Mouse (Mus musculus) testis, adult 2 months (tissue): ENCODE measurements at regions not wholly inside any gene's neighbourhood (a gene's known extent, or its start where the extent isn't known, plus 50 kb on each side); places are given as distances from the start of the nearest gene placed in this dataset.

Source experiments
- H3K27ac ChIP-seq: fragments of 200-500 bp; 2 replicates; pipeline ENCODE4 v1.5.1; 2012; ENCODE audit warnings: low read depth, low read length; ENCODE audit not compliant: control insufficient read depth, insufficient read depth
- H3K27me3 ChIP-seq: fragments of 200-500 bp; 2 replicates; pipeline ENCODE4 v1.6.1; 2012; ENCODE audit warnings: mild to moderate bottlenecking, low read length, moderate library complexity; ENCODE audit not compliant: control insufficient read depth, insufficient read depth
- H3K36me3 ChIP-seq: fragments of 200-500 bp; 2 replicates; pipeline ENCODE4 v1.6.1; 2012; ENCODE audit warnings: mild to moderate bottlenecking, low read length; ENCODE audit not compliant: control insufficient read depth, insufficient read depth
- H3K4me1 ChIP-seq: fragments of 200-500 bp; 2 replicates; pipeline ENCODE4 v1.6.1; 2012; ENCODE audit warnings: low read length; ENCODE audit not compliant: control insufficient read depth, insufficient read depth
- H3K4me3 ChIP-seq: fragments of 200-500 bp; 2 replicates; pipeline ENCODE4 v1.5.1; 2012; ENCODE audit warnings: low read depth, mild to moderate bottlenecking, low read length, moderate library complexity, mixed read lengths; ENCODE audit not compliant: control insufficient read depth
- CTCF ChIP-seq: fragments of 200-500 bp; IDR thresholded peaks from 2 replicates; pipeline ENCODE4 v1.5.1; 2012; ENCODE audit warnings: low read depth, mild to moderate bottlenecking, inconsistent platforms, low read length, moderate library complexity; ENCODE audit not compliant: control insufficient read depth, insufficient read depth, insufficient replicate concordance
- POLR2A ChIP-seq: fragments of 200-500 bp; IDR thresholded peaks from 2 replicates; pipeline ENCODE4 v1.6.1; 2012; ENCODE audit warnings: low read depth, mild to moderate bottlenecking, inconsistent platforms, low read length, moderate library complexity; ENCODE audit not compliant: control insufficient read depth

GRCm38 (mm10) chr2:148325854-148326387 is 69.2 kb upstream of the Sstr4 start:
- Histone ChIP-seq H3K4me1 (no peaks in the 10 kb centered on the region), H3K27me3 (no peaks in the 10 kb centered on the region), H3K4me3 (no peak overlapping the region), H3K27ac (no peak overlapping the region), H3K36me3 (no peaks in the 10 kb centered on the region)
- TF ChIP-seq CTCF: no peak
- TF ChIP-seq POLR2A: no peak

GRCm38 (mm10) chr2:148326414-148326813 is 68.7 kb upstream of the Sstr4 start:
- no peaks in the 10 kb centered on the region for H3K36me3 ChIP-seq
- no peak for TF ChIP-seq POLR2A
- no peak for TF ChIP-seq CTCF
- no peaks in the 10 kb centered on the region for H3K27me3 ChIP-seq
- H3K27ac ChIP-seq: no peak overlapping the region
- H3K4me3 ChIP-seq: no peak overlapping the region
- no peaks in the 10 kb centered on the region for H3K4me1 ChIP-seq

GRCm38 (mm10) chr2:148327552-148327951 is 67.6 kb upstream of the Sstr4 start:
- H3K4me3 ChIP-seq: no peak overlapping the region
- H3K27ac ChIP-seq: no peak overlapping the region
- no peaks in the 10 kb centered on the region for H3K27me3 ChIP-seq
- TF ChIP-seq CTCF (no peak), POLR2A (no peak)
- H3K4me1 ChIP-seq: no peaks in the 10 kb centered on the region
- H3K36me3 ChIP-seq: no peaks in the 10 kb centered on the region

- H3K27ac ChIP-seq: no peak overlapping the region
- no peaks in the 10 kb centered on the region for H3K4me1 ChIP-seq
- no peak overlapping the region for H3K4me3 ChIP-seq
- H3K36me3 ChIP-seq: no peaks in the 10 kb centered on the region
- no peaks in the 10 kb centered on the region for H3K27me3 ChIP-seq
- TF ChIP-seq CTCF: no peak
- TF ChIP-seq POLR2A: no peak
Measured at GRCm38 (mm10) chr2:148330368-148330767, 64.8 kb upstream of the Sstr4 start.

- no peak overlapping the region for H3K27ac ChIP-seq
- no peak overlapping the region for H3K4me3 ChIP-seq
- no peaks in the 10 kb centered on the region for H3K36me3 ChIP-seq
- TF ChIP-seq POLR2A (no peak), CTCF (no peak)
- no peaks in the 10 kb centered on the region for H3K4me1 ChIP-seq
- no peaks in the 10 kb centered on the region for H3K27me3 ChIP-seq
Measured at GRCm38 (mm10) chr2:148334555-148334954, 60.6 kb upstream of the Sstr4 start.

- no peak overlapping the region for H3K4me3 ChIP-seq
- H3K27me3 ChIP-seq: no peaks in the 10 kb centered on the region
- no peak overlapping the region for H3K27ac ChIP-seq
- TF ChIP-seq POLR2A: no peak
- TF ChIP-seq CTCF: no peak
- no peaks in the 10 kb centered on the region for H3K36me3 ChIP-seq
- no peaks in the 10 kb centered on the region for H3K4me1 ChIP-seq
Measured at GRCm38 (mm10) chr2:148336626-148337025, 58.5 kb upstream of the Sstr4 start.

- H3K4me3 ChIP-seq: no peak overlapping the region
- H3K4me1 ChIP-seq: no peaks in the 10 kb centered on the region
- no peak overlapping the region for H3K27ac ChIP-seq
- no peaks in the 10 kb centered on the region for H3K36me3 ChIP-seq
- TF ChIP-seq CTCF: no peak
- TF ChIP-seq POLR2A: no peak
- H3K27me3 ChIP-seq: no peaks in the 10 kb centered on the region
Measured at GRCm38 (mm10) chr2:148338308-148338768, 56.8 kb upstream of the Sstr4 start.

GRCm38 (mm10) chr2:148338894-148339293 is 56.2 kb upstream of the Sstr4 start:
- H3K27me3 ChIP-seq: no peaks in the 10 kb centered on the region
- no peaks in the 10 kb centered on the region for H3K36me3 ChIP-seq
- no peak overlapping the region for H3K27ac ChIP-seq
- TF ChIP-seq POLR2A: no peak
- no peak for TF ChIP-seq CTCF
- no peaks in the 10 kb centered on the region for H3K4me1 ChIP-seq
- H3K4me3 ChIP-seq: no peak overlapping the region
